Mouse (Mus musculus): Measurements from ENCODE around the gene Srgap2.

DNA sequence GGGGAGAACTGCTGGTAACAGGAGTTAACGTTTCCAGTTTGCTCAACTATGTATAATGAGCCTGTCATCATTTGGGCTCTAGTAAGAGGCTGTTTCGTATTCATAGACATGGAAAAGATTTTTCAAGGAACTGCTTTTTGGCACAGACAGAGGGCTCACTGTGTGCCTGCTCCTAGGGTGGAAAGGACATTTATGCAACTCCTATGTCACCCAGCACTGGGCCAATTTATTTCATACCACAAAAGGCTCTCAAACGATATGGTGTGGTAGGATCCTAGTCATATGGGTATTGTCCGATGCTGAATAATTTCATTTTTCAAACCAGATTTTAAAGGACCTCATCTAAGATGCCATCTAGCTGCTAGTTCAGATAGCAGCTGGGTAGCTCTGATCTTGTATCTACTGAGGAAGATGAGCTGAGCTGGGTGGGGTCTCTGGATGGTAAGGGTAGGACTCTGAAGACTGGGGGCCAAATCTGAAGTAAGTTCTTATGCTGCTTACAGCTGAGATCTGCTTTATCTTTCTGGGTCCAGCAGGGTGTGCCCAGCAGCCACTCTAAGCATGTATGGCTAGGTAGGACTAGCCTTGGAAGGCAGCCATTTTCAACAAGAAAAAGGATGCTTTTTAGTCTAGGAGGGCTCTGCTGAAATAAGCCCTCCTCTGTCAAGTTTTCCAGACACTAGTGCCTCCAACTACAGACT is 233.8 kb downstream of the Srgap2 start:
- no peak for TF ChIP-seq CTCF (IDR thresholded peaks at IDR 0.05; ENCODE audit: low read depth)
- no peak for TF ChIP-seq EP300 (IDR thresholded peaks at IDR 0.05; ENCODE audit: low read depth)
